Mouse (Mus musculus) lung, postnatal 10 days (tissue): ENCODE data around the gene 1700057G04Rik.
A peak's percentile ranks its signal among the peaks of the same experiment; 100 is the strongest.

Experiments
- DNase-seq: peaks from one replicate; pipeline ENCODE4 v3.0.0; 2021

The 1700057G04Rik gene

DNA sequence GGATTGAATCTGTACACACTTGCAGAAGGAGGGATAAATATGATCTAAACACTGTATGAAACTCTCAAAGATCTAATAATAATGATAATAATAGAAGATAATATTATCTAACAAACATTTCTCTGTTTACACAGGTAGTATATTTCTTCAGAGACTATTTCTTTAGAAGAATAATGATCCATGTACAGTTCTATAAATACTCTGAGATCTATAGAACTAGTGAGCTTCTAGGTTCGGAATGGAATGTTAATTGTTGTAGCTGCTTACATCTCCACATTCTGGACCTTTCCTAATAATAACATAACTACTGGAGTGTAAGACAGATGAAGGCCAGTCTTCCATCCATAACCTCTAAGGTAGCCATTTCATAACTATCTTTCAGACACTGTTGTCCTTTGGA is at the start of gene 1700057G04Rik:
1700057G04Rik (plus strand) TSS at position 301 of the 400 bp plus-strand sequence.
- no peak for DNase-seq

DNA sequence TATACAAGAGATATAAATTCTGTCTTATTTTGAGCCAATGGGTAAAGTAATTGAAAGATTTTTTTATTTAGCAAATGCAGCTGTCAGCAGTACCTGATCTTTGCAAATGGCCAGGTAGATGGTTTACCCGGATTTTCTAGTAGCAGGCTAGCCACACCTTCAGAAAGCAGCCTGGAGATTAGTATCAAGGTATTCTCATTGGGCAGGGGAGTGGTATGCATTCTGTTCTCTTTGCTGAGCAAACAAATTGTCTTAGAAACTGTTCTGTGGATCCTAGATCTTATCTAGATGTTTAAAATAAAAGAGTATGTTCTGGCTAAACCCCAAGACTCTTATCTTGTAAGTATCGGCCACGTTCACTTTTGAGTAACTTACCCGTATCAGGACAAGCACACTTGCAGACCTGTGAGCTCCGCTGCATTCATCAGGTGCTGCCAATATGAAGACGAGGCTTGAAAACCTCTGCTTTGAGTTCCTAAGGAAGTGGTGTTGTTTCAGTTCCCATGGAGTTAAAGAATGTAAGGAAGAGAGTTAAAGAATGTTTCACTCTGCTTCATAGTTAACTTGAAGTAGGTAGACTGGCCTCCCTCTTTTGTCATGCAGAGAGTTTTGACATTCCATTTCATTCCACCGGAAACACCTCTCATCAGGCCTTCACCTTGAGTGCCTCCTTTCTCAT is 48.6 kb upstream of the 1700057G04Rik start:
- no peak for DNase-seq

DNA sequence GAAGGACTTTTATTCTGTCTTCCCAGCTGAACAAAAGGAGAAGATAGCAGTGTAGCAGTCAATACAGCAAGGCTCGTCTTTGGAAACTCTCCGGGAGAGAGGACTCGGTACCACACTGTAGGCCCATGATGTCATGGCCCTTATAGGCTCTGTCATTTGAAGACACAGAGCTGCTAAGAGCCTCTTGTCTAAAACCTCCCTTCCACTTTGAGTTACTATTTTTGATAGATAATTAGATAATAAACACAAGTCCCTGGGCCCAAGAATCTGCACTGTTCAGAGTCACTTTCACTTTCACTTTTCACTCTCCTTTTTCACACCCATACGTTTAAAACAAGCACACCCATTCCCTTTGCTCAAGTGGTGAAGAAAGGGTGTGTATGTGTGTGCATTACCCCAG is 43.5 kb upstream of the 1700057G04Rik start:
- DNase-seq, result no peak

- no peak for DNase-seq
These were observed 42.5 kb upstream of the 1700057G04Rik start for GRCm38 (mm10) chr9:92266558-92267171.

- DNase-seq, result no peak
These were observed 41.4 kb upstream of the 1700057G04Rik start for GRCm38 (mm10) chr9:92267732-92268131.

DNA sequence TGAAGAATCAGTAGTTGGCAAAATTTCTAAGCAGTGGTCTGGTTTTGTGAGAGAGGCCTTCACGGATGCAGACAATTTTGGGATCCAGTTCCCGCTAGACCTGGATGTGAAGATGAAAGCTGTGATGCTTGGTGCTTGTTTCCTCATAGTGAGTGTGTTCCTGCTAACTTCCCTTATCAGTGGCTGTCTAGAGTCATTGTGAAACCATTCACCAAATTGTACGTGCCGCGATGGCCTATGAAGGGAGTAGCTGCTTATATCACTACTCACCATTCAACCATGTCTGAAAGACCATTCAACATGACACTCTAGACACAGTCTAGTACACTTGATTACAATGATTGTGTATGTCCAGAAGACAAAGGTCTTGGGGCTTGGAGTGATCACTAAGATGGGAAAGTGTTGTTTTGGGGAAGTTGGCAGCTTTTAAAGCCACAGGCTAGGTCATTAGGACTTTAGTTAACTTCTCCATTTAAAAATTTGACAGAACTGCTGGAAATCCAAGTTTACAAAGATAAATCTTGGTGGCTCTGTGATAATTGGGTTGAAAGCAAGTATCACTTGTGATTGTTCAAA is 39.3 kb upstream of the 1700057G04Rik start:
- no peak for DNase-seq

- peak; percentile 70 for DNase-seq
These were observed 38.2 kb upstream of the 1700057G04Rik start for GRCm38 (mm10) chr9:92270927-92271326.

DNA sequence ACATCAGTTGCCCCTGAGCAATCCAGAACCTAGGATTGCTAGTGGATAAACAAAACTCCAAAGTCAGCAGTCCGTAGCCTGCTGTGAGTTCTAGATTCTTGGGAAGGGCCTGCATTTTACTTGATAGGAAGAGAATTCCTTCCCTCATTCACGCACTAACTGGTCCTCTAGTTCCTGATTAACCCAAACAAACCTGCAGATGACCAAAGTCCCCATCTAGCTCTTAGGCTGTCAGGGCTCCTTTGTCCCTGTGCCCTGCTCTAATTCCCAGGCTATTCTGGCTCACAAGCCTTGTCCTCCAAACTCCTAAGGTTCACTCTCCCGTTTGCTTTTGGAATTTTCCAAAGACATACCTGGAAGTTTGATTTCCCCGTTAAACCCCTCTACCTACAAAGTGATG is 36.5 kb upstream of the 1700057G04Rik start:
- DNase-seq, result no peak

- DNase-seq, result no peak
These were observed 35.9 kb upstream of the 1700057G04Rik start for GRCm38 (mm10) chr9:92273271-92273670.

- DNase-seq, result no peak
These were observed 35.0 kb upstream of the 1700057G04Rik start for GRCm38 (mm10) chr9:92273956-92274762.

DNA sequence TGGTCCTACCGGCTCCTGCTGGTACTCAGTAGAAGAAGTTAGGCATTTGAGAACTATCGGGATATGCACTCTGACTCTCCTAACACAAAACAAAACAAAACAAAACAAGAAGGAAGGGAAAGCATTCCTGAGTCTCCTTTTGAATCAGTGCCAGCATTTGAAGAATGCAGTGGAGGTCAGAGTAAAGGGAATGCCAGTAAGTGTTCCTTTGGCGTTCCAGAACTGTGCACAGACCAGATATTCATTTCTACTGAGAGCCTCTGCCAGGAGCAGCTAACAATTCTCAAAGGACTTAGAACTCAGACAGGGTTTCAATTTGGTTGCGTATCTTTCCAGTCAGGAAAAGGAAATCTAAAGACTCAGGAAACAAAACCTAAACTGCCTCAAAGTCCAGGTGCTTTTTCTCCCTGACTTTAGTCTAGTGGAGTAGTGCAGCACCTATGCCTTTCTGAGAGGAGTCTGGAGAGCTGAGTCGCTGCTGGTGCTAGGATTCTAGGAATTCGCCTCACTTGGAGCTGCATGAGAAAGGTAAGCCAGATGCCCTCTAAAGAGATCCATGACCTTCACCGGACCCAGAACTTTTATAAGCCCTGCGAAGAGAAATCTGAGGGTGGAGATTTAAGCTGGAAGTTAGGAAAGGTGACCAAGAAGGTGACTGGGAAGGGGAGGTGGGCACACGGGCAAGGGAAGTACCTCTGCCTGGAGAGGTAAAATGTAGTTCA is 33.5 kb upstream of the 1700057G04Rik start, which contains the start of gene Plscr2:
Plscr2 (plus strand) TSS at position 117 of the 722 bp plus-strand sequence.
- peak; percentile 59 for DNase-seq

GRCm38 (mm10) chr9:92276360-92276759 is 32.8 kb upstream of the 1700057G04Rik start:
- DNase-seq, result no peak

- DNase-seq, result no peak
These were observed 29.1 kb upstream of the 1700057G04Rik start for GRCm38 (mm10) chr9:92280048-92280447.

DNA sequence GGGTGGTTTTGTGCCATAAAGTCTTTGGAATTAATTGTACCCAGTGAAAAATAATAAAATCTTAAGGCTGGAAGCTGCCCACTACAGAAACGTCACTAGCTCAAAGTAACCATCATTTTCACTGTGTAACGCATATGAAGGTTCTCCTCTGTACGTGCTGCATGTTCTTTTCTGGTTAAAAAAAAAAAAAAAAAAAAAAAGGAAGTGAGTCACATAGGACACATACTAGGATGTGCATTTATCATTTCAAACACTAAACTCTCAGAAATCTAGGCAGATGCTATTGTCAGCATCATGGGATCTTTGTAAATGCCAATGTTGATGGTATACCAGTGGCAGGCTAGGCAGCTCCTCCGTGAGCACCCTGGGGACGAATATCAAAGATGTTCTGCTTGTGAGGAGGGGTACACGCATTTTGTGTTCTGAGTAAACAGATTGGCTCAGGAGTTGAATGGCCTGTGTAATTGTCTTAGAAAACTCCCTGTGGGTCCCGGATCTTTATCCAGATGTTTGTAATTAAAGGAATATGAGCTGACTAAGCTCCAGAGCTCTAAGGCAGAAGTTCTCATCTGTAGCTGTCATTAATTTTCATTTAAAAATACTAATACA is 26.5 kb upstream of the 1700057G04Rik start:
- DNase-seq, result no peak

- no peak for DNase-seq
These were observed 19.5 kb upstream of the 1700057G04Rik start for GRCm38 (mm10) chr9:92289675-92290074.

- no peak for DNase-seq
These were observed 17.0 kb upstream of the 1700057G04Rik start for GRCm38 (mm10) chr9:92292169-92292568.

GRCm38 (mm10) chr9:92292922-92293321 is 16.3 kb upstream of the 1700057G04Rik start:
- DNase-seq, result no peak

GRCm38 (mm10) chr9:92293560-92294548 is 15.3 kb upstream of the 1700057G04Rik start:
- DNase-seq, result no peak

DNA sequence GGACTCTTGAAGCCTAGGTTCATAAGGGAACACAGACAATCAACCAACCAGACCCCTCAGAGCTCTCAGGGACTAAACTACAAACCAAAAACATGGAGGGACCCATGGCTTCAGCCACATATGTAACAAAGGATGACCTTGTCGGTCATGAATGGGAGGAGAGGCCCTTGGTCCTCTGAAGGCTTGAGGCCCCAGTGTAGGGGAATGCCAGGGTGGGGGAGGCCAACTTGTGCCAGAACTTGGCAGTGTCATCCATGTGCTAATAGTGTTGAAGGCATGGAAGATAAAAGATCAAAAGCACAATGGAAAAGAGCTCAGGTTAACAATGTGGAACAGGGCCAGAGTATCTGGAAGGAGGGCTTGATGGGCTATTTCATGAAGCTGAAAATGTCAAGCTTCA is 10.9 kb upstream of the 1700057G04Rik start:
- no peak for DNase-seq

DNA sequence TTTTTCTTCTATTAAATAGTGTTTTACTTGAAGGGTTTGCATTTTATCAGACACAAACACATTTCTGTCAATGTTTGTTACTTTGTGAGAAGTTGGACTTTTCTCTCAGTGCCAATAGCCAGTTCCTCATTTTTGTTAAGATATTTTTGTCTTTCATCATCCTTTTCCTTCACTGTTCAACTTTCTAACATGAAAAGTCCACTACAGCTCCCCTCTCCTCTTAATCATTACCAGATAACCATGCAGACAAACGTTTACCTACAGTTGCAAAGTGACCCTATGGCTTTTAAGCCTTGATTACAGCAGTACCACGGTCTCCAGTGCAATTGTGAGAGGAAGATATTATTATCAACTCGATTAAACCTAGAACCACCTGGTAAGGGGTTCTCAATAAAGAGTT is 8.0 kb upstream of the 1700057G04Rik start:
- DNase-seq, result no peak

- no peak for DNase-seq
These were observed 4.1 kb upstream of the 1700057G04Rik start for GRCm38 (mm10) chr9:92305075-92305474.
